7 mouse cellular contexts compared by ENCODE assay signal in genomic region chr7:84779276-84779825, GRCm38 (mm10).
DNase-seq lines count a peak whose midpoint lies in the region; ATAC-seq lines count a peak whose summit lies in the region.

No protein-coding gene starts in this region.

- H3K9ac ChIP-seq in intestine, embryonic 16.5 days (ENCODE audit: low read depth, low read length): peak overlapping the region; percentile 66
- peak overlapping the region; percentile 71 for H3K9ac ChIP-seq in midbrain, embryonic 11.5 days (ENCODE audit: low read length)

- H3K9me3 ChIP-seq in intestine, embryonic 16.5 days (ENCODE audit: control insufficient read depth, low read length): no peaks in the 10 kb centered on the region
- no peaks in the 10 kb centered on the region for H3K9me3 ChIP-seq in midbrain, embryonic 11.5 days (ENCODE audit: control insufficient read depth, low read length)

- no peak overlapping the region for H3K27ac ChIP-seq in intestine, embryonic 16.5 days (ENCODE audit: low read length)
- no peak overlapping the region; the same call in 1 of the 2 replicates for H3K27ac ChIP-seq in midbrain, embryonic 11.5 days (ENCODE audit: low read depth, low read length)

- WGBS in intestine, embryonic 16.5 days: under 1% methylated on average over 30 of the region's 30 CpGs
- WGBS in midbrain, embryonic 11.5 days: under 1% methylated on average over 30 of the region's 30 CpGs

- no peaks in the 10 kb centered on the region for H3K27me3 ChIP-seq in intestine, embryonic 16.5 days (replicated peaks; ENCODE audit: control insufficient read depth, insufficient read depth, low read length)
- no peaks in the 10 kb centered on the region for H3K27me3 ChIP-seq in midbrain, embryonic 11.5 days (ENCODE audit: control insufficient read depth, insufficient read depth, low read length)

- peak overlapping the region; percentile 80 for H3K4me2 ChIP-seq in intestine, embryonic 16.5 days (ENCODE audit: low read depth, low read length)
- H3K4me2 ChIP-seq in midbrain, embryonic 11.5 days: peak overlapping the region; percentile 63

- H3K36me3 ChIP-seq in intestine, embryonic 16.5 days (ENCODE audit: control insufficient read depth, insufficient read depth, low read length): no peaks in the 10 kb centered on the region
- no peaks in the 10 kb centered on the region for H3K36me3 ChIP-seq in midbrain, embryonic 11.5 days (ENCODE audit: control insufficient read depth, insufficient read depth, low read length)

- DNase-seq in adrenal gland, adult 18-20 months (ENCODE audit: low spot score in 2 of 2): peak; percentile 85 to 88
- DNase-seq in embryo, embryonic 11 days: peak; percentile 91
- peak; percentile 65 to 76 for DNase-seq in gastrocnemius, postnatal 36 days
- DNase-seq in left cerebral cortex, postnatal 36 days (ENCODE audit: low spot score in 2 of 2): peak; percentile 81 to 82
- DNase-seq in midbrain, embryonic 11.5 days (ENCODE audit: low spot score, missing footprints): peak; percentile 99
- peak; percentile 48 for DNase-seq in skeletal muscle tissue, adult 2 months (ENCODE audit: low read depth, low spot score)

- H3K4me1 ChIP-seq in intestine, embryonic 16.5 days (ENCODE audit: control insufficient read depth, insufficient read depth, low read length): no peaks in the 10 kb centered on the region
- no peaks in the 10 kb centered on the region for H3K4me1 ChIP-seq in midbrain, embryonic 11.5 days (ENCODE audit: control insufficient read depth, insufficient read depth, low read length)

- H3K4me3 ChIP-seq in intestine, embryonic 16.5 days (ENCODE audit: low read length): peak overlapping the region; percentile 66
- H3K4me3 ChIP-seq in midbrain, embryonic 11.5 days (ENCODE audit: low read depth, low read length): peak overlapping the region; percentile 50

- peak; percentile 99 for ATAC-seq in intestine, embryonic 16.5 days
- peak; percentile 98 for ATAC-seq in midbrain, embryonic 11.5 days (ENCODE audit: low FRiP score)

- intact Hi-C loops in gastrocnemius, postnatal 36 days (cut with DNase I): loop anchor here (2.0 to 5.0 kb wide), 2 partner anchors 37 to 185 kb away; no protein-coding TSS in a partner anchor
- intact Hi-C loops in left cerebral cortex, postnatal 36 days (cut with DNase I): loop anchor here (5.0 kb wide), 1 partner anchor 187 kb away; no protein-coding TSS in a partner anchor

Comparison
In these comparisons a context has a peak if more than half of its experiments do, and no peak if none do; other contexts are left out.
1. DNase-seq: peak in every context shown above with its lines; median percentile 99 in midbrain, embryonic 11.5 days; 91 in embryo, embryonic 11 days; 86 in adrenal gland, adult 18-20 months; 82 in left cerebral cortex, postnatal 36 days; 70 in gastrocnemius, postnatal 36 days; 48 in skeletal muscle tissue, adult 2 months.